Mouse (Mus musculus): ENCODE measurements around the gene Pnpo. TPM values are rescaled to one million over a fixed set of nuclear protein-coding genes. Genes with fewer than 3 reads are reported as not detected.

The Pnpo gene
- polyA plus RNA-seq, 1 experiment from 2014 or later: 21.5 TPM

DNA sequence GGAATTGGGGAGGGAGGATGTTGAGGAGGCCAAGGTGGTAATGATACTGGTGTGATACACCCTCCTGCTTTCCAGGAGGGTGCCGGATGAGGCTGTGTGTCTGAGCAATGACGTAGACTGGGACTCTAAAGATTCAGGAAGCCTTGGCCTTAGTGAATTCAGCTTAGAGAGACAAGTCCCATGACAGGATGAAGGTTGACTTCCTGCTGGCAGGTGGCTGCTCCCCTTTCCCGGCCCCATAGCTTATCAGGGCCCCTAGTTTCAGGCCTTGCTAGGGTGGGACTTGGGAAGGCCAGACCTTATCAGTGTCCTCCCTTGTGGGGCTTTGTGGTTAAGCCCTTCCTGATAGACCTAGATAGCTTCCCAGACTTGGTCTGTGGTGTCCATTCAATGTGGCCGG is 4.1 kb upstream of the Pnpo start:
- Histone ChIP-seq H3K36me3 (peaks cover 21% of the 10 kb centered on the region), H3K27ac (no peak overlapping the region), H3K27me3 (no peaks in the 10 kb centered on the region), H3K9ac (no peak overlapping the region), H3K4me3 (no peak overlapping the region), H3K4me1 (peaks cover 13% of the 10 kb centered on the region), H3K9me3 (replicated peaks) (no peaks in the 10 kb centered on the region), H3K4me2 (replicated peaks) (no peak overlapping the region)
- WGBS: 89% methylated on average over 4 of the region's 4 CpGs
- no peak for ATAC-seq (ENCODE audit: low FRiP score)

DNA sequence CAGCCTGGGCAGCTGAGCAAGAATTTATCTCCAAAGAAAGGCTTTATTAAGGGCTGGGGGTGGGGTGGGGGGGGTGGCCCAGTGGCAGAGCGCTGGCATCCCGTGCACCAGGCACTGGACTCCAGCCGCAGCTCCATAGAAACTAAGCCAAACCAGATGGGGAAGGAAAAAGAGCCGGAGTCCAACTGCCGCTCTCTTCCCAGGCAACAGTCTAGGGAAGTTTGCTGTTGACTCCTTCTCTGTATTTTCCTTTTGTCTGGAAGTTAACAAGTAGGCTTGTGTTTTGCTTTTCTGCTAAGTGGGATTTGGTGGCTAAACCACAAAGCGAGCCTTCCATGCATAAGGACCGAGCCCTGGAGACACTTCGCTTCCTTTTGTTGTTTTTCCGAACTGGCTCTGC is 2.7 kb upstream of the Pnpo start:
- ATAC-seq (ENCODE audit: low FRiP score): no peak
- no peak overlapping the region for H3K27ac ChIP-seq
- peaks cover 13% of the 10 kb centered on the region for H3K4me1 ChIP-seq
- no peak overlapping the region for H3K9ac ChIP-seq
- H3K36me3 ChIP-seq: peaks cover 8% of the 10 kb centered on the region
- H3K4me2 ChIP-seq (replicated peaks): no peak overlapping the region
- no peak overlapping the region for H3K4me3 ChIP-seq
- 73% methylated on average over 9 of the region's 9 CpGs for WGBS
- no peaks in the 10 kb centered on the region for H3K27me3 ChIP-seq
- no peaks in the 10 kb centered on the region for H3K9me3 ChIP-seq (replicated peaks)

DNA sequence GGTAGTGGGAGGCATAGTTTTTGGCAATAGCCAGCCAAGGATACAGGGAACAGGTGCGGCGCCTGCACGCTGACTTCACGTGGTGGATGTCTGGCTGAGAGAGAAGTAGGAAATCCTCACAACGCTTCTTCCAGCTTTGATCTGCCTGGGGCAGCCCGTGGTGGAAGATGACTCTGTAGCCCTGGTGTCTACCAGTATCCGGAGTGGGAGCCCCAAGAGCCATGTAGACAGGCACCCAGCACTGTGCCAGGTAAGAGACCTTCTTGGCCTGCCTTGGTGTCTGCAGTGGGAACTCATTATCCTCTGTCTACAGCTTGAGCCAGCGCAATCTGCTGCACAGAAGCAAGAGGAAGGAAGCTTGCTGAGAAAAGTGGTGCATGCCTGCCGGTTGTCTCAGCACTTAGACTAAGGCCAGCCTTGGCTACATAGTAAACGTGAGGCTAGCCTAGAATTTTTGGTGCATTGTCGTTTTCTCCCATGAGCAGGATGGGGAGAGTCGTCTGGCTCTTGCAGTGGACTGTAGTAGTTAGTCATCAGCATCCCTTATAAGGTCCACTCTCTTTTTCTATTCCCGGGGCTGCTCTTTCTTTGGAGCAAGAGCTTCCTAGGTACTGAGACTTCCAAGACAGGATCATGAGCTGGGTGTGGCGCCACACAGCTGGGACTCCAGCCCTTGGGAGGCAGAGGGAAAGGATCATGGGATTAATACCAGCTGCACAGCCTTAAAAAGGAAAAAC is 1.2 kb upstream of the Pnpo start:
- WGBS: 82% methylated on average over 14 of the region's 14 CpGs
- peak overlapping the region; percentile 80 for H3K4me2 ChIP-seq (replicated peaks)
- H3K9me3 ChIP-seq (replicated peaks): no peaks in the 10 kb centered on the region
- no peak overlapping the region for H3K4me3 ChIP-seq
- no peaks in the 10 kb centered on the region for H3K27me3 ChIP-seq
- H3K9ac ChIP-seq: peak overlapping the region; percentile 38
- ATAC-seq (ENCODE audit: low FRiP score): no peak
- peaks cover 13% of the 10 kb centered on the region for H3K4me1 ChIP-seq
- H3K36me3 ChIP-seq: no peaks in the 10 kb centered on the region
- H3K27ac ChIP-seq: no peak overlapping the region

DNA sequence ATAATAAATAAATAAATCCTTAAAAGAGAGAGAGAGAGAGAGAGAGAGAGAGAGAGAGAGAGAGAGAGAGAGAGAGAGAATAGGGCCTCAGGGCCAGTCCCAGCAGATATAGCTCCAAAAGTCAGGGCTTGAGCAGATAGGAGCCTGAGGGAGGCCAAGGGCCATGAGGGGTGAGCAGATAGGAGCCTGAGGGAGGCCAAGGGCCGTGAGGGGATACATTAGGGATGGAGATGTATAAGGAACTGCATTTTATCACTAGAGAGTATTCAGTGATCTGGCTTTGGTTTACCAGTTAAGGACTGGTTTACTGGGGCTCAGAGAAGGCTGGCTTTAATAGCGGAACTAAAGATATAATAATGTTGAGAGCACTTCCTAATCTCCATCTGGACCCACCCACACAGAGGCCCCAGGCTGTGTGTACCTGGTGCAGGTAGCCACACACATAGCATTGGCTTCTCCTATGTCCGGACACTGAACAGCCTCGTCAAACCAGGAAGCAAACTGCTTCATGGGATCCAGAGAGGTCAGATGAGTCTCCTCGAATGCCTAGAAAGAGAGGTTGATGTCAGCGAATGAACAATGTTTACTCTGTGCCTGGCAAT is 1.7 kb downstream of the Pnpo start:
- H3K9ac ChIP-seq: no peak overlapping the region
- no peaks in the 10 kb centered on the region for H3K9me3 ChIP-seq (replicated peaks)
- WGBS: 75% methylated on average over 6 of the region's 6 CpGs
- no peak overlapping the region for H3K4me2 ChIP-seq (replicated peaks)
- no peaks in the 10 kb centered on the region for H3K27me3 ChIP-seq
- no peak overlapping the region for H3K27ac ChIP-seq
- no peak overlapping the region for H3K4me3 ChIP-seq
- H3K4me1 ChIP-seq: peaks cover 13% of the 10 kb centered on the region
- no peaks in the 10 kb centered on the region for H3K36me3 ChIP-seq
- ATAC-seq (ENCODE audit: low FRiP score): no peak

DNA sequence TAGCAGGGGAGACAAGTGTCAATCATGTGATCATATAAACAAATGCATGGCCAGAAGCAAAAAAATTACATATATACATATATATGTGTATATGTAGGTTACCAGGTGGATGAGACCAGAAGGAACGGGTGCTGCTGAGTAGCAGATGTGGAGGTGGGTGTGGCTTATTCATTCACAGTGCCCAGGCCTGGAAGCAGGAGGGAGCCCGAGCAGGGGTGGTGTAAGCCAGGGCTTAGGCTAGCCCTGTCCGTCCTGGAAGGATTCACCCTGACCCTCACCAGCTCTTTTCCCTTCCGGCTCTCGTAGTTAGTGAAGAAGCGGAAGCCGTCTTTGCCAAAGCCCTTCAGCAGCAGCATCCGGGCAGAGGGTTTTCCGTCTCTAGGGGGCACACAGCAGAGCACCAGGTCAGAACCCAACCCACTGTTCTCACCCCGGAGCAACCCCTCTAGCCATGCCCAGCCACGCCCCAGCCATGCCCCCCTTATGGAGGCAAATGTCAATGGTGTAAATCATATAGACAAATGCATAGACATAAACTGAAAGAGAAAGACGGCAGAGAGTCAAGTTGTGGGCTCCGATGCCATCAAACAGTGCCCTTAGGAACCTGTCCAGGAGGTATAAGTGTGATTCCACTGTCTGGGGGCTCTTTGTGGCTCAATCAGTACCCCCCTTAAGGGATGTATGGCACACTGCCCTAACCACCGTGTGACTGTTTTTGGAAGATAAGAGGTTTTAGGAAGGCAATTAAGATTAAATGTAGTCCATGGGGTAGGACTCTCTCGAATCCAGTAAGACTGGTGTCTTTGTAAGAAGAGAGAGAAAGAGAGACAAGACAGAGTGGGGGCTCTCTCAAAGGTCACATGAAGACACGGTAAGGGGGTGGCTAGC is 3.0 kb downstream of the Pnpo start:
- H3K9ac ChIP-seq: no peak overlapping the region
- H3K27me3 ChIP-seq: no peaks in the 10 kb centered on the region
- H3K4me2 ChIP-seq (replicated peaks): no peak overlapping the region
- H3K36me3 ChIP-seq: no peaks in the 10 kb centered on the region
- H3K4me3 ChIP-seq: no peak overlapping the region
- no peak overlapping the region for H3K27ac ChIP-seq
- peaks cover 13% of the 10 kb centered on the region for H3K4me1 ChIP-seq
- no peak for ATAC-seq (ENCODE audit: low FRiP score)
- 80% methylated on average over 16 of the region's 16 CpGs for WGBS
- no peaks in the 10 kb centered on the region for H3K9me3 ChIP-seq (replicated peaks)

DNA sequence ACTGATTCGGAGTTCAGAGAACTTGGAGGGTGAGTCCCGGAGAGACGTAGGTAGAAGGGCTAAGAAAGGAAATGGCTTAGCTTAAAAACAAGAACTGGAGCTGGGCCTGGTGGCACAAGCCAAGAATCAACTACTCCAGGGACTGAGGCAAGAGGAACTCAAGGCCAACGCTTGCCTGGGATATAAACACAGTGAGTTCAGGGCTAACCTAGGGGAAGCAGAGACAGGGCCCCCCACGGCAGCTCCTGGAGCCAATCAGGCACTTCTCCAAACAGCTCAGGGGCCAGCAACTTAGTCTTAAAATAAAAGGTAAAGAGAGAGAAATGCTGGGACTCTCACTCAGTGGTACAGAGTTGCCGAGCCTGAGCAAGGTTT is 5.4 kb downstream of the Pnpo start:
- Histone ChIP-seq H3K9me3 (replicated peaks) (no peaks in the 10 kb centered on the region), H3K27me3 (no peaks in the 10 kb centered on the region), H3K4me1 (peaks cover 2% of the 10 kb centered on the region), H3K9ac (no peak overlapping the region), H3K27ac (no peak overlapping the region), H3K4me2 (replicated peaks) (no peak overlapping the region), H3K36me3 (no peaks in the 10 kb centered on the region), H3K4me3 (no peak overlapping the region)
- no peak for ATAC-seq (ENCODE audit: low FRiP score)
- WGBS: 86% methylated on average over 6 of the region's 6 CpGs

DNA sequence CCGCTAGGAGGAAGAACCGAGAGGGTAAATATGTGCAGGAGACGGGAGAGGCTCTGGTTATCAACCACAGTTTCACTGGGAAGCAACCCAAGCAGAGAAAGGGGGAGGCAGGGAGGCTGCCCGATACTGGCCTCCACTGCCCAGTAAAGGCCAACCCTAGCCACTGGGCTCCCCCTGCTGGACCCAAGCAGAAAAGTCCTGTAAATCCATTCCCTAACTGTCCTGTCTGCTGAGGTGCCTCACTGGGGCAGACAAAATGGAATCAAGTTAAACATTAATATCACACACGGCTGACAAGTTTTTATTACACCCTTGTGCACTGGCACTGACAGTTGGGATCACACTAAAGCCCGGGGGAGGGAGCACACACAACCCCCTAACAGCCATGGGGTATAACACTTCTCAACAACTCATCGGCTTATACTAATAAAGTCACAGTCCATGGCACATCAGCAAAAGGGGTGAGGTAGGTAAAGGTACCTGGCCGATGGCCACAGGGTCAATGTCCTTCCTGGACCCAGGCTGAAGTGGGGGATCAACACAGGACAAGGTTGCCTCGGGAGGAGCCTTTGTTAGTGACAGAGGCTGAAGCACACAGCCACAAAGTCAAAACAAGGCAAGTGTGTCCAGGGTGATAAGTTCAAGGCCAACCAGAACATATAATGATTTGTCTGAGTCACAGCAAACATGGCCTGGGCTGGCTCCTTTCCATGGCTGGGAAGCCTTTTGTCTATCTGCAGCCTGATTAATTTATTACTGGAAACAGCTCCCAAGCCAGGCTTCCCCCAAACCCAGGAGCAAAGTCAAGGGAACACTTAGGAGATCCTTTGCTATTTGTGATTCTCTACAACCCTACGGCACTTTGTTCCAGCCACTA is 6.0 kb downstream of the Pnpo start:
- Histone ChIP-seq H3K4me2 (replicated peaks) (no peak overlapping the region), H3K27me3 (no peaks in the 10 kb centered on the region), H3K9me3 (replicated peaks) (no peaks in the 10 kb centered on the region), H3K36me3 (no peaks in the 10 kb centered on the region), H3K4me3 (no peak overlapping the region), H3K4me1 (no peaks in the 10 kb centered on the region), H3K9ac (no peak overlapping the region), H3K27ac (no peak overlapping the region)
- ATAC-seq (ENCODE audit: low FRiP score): no peak
- 53% methylated on average over 10 of the region's 10 CpGs for WGBS

DNA sequence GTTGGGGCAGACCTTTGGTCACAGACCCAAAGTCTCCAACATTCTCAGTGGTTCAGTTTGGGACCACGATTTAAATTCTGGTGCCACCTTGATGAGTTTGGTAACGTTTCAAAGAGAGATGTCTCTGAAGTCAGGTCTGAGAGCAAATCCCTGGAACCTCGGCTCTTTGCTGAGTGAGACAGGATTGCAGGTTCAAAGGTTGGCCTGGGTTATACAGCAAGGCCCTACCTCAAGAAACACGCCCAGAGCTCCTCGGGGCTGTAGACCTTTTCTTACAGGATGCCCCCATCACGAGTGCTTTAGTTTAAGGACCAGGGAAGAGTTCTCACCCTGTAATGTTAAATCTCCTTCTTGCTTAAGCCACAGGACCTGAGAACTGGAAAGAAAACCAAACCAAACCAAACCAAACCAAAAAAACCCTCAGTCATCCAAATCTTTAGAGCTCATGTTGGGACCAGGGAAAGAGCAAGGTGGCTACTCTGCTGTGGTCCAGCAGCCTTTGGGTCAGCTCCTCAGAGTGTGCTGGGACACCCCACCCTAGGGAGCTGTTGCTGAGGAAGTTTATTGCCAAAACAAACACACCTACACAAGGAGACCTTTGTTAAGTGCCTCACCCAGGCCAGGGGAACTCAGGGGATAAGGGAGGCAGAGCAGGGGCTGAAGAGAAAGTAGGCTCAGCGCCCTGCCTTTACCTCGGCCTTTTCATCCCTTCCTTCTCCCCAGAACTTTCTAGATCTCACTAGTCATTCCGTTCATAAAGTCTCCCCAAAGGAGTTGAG is 7.7 kb downstream of the Pnpo start:
- 82% methylated on average over 9 of the region's 9 CpGs for WGBS
- no peak overlapping the region for H3K9ac ChIP-seq

DNA sequence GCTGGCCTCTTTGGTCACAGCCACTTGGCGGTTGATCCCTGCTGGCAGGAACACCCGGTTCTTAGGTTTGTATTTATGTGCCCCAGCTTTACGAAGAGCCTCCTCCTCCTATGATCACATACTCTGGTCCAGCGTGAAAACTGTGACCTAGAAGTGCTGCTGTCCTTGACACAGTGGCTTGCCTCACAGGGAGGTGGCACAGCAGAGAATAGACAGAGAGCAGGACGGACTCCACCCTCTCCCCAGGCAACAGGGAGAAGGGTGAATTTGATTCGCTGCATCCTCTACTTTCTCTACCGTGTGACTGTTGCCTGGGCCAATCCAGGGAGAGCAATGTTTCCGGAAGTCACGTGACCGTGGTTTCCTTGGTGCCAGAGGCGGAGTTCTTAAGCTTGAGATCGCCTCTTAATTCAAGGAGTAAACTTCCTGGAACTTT is 8.8 kb downstream of the Pnpo start:
- 25% methylated on average over 12 of the region's 12 CpGs for WGBS

More for the DNA sequence above, 7.7 kb downstream of the Pnpo start:
- no peak for ATAC-seq (ENCODE audit: low FRiP score)
- Histone ChIP-seq H3K27me3 (no peaks in the 10 kb centered on the region), H3K27ac (no peak overlapping the region), H3K4me2 (replicated peaks) (no peak overlapping the region), H3K4me3 (no peak overlapping the region), H3K9me3 (replicated peaks) (no peaks in the 10 kb centered on the region), H3K36me3 (no peaks in the 10 kb centered on the region), H3K4me1 (no peaks in the 10 kb centered on the region)

DNA sequence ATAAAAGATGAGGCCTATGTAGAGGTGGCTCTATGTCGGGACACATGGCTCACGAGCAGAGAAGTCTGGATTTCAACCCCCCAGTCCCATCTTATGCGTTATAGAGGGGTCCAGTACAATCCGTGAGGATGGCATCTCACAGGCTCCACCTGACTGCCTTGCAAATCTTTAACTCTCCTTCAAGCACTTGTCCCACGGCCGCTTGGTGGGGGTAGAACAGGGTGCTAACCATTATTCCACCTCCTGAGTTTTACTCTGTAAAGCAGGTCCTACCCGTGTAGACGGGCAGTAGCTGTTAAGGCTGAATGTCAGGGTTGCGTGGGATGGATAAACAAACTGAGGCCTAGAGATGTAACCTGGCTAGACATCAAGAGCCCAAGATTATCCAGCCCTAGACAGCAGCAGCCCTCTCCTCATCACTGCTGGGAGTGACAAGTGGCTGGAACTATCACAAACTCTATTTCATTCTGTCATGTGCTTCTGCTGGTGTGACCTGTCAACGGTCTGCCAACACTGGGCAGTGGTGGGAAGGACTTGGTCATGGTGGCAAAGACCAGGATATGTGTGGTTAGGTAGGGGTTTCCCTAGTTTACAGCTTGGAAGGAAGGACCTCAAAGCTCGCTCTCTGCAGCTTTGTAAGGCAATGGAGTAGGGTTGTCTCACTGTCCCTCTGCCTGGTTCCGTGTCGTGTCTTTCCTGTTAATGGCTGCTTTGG is 10.1 kb downstream of the Pnpo start:
- WGBS: 93% methylated on average over 13 of the region's 13 CpGs

More for the DNA sequence above, 8.8 kb downstream of the Pnpo start:
- Histone ChIP-seq H3K4me3 (0 out of 2 replicates have a peak overlapping the region, but pooled peaks have one; percentile 8), H3K27me3 (peaks cover under 1% of the 10 kb centered on the region), H3K4me1 (no peaks in the 10 kb centered on the region), H3K9me3 (replicated peaks) (no peaks in the 10 kb centered on the region), H3K27ac (no peak overlapping the region), H3K4me2 (replicated peaks) (peak overlapping the region; percentile 29), H3K9ac (no peak overlapping the region), H3K36me3 (no peaks in the 10 kb centered on the region)
- peak; percentile 61 for ATAC-seq (ENCODE audit: low FRiP score)

More for the DNA sequence above, 10.1 kb downstream of the Pnpo start:
- no peak for ATAC-seq (ENCODE audit: low FRiP score)
- H3K9ac ChIP-seq: peak overlapping the region; percentile 18; the same call in 1 of the 2 replicates
- H3K27me3 ChIP-seq: peaks cover 13% of the 10 kb centered on the region
- H3K9me3 ChIP-seq (replicated peaks): no peaks in the 10 kb centered on the region
- H3K36me3 ChIP-seq: no peaks in the 10 kb centered on the region
- H3K4me3 ChIP-seq: no peak overlapping the region
- H3K27ac ChIP-seq: no peak overlapping the region
- H3K4me1 ChIP-seq: peaks cover 10% of the 10 kb centered on the region; the same call in 1 of the 2 replicates
- H3K4me2 ChIP-seq (replicated peaks): no peak overlapping the region
